Mouse (Mus musculus) heart, postnatal 0 days (tissue): ENCODE data around the gene Atp2b4.

Experiments
- CTCF ChIP-seq: IDR thresholded peaks from 2 replicates; pipeline ENCODE4 v1.5.1; 2016; ENCODE audit warnings: antibody characterized with exemption, control low read depth, low read depth
- EP300 ChIP-seq: IDR thresholded peaks from 2 replicates; pipeline ENCODE4 v1.6.1; 2016; ENCODE audit warnings: antibody characterized with exemption, low read depth

DNA sequence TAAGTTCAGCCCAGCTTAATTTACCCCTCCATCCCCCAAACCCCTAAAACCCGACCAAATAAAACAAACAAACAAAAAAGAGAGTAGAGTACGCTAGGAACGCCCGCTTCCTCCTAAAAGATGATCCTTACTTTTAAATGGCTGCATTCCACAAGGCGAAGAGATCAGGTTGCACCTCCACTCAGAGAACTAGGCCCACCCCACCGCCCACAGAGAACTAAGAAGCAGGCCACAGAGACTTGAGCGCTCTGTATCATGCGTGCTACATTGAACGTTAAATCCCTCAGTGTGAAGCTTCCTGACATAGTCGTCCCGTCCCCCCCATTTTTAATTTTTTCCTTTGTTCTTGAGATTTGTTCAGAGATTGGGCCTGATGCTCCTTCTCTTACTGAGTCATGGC is 68.0 kb downstream of the Atp2b4 start:
- TF ChIP-seq EP300 (no peak), CTCF (no peak)
